Mouse (Mus musculus) bone marrow, adult 2 months (tissue): ENCODE measurements around the gene Ric8b.

Experiments
- CTCF ChIP-seq: fragments of 200-500 bp; IDR thresholded peaks from 2 replicates; pipeline ENCODE4 v1.5.1; 2011; ENCODE audit warnings: low read length, control low read depth; ENCODE audit not compliant: control insufficient read depth, insufficient read depth
- POLR2A ChIP-seq: fragments of 200-500 bp; IDR thresholded peaks from 2 replicates; pipeline ENCODE4 v1.6.1; 2011; ENCODE audit warnings: low read depth, mild to moderate bottlenecking, control low read depth, low read length, borderline replicate concordance; ENCODE audit not compliant: control insufficient read depth

DNA sequence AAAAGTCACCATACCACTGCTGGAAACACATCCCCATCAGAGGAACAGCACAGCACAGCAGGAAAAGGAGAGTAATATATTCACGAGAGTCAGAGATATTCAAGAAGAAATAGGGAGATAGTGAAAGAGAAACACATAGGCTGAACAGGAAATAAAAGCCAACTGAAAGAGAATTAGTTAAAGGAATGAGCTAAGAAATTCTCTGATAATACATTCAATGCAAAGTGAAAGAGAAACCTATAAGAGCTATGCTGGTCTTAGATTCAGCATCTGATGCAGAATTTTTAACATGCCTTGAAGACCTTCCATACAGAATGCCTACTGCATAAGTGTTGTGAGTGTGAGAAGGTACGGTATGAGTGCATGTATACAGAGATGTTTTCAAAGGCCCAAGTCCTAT, 34.9 kb upstream of the Ric8b start:
- TF ChIP-seq CTCF (no peak), POLR2A (no peak)
